7 mouse cellular contexts compared by ENCODE assay signal in the genomic region with DNA sequence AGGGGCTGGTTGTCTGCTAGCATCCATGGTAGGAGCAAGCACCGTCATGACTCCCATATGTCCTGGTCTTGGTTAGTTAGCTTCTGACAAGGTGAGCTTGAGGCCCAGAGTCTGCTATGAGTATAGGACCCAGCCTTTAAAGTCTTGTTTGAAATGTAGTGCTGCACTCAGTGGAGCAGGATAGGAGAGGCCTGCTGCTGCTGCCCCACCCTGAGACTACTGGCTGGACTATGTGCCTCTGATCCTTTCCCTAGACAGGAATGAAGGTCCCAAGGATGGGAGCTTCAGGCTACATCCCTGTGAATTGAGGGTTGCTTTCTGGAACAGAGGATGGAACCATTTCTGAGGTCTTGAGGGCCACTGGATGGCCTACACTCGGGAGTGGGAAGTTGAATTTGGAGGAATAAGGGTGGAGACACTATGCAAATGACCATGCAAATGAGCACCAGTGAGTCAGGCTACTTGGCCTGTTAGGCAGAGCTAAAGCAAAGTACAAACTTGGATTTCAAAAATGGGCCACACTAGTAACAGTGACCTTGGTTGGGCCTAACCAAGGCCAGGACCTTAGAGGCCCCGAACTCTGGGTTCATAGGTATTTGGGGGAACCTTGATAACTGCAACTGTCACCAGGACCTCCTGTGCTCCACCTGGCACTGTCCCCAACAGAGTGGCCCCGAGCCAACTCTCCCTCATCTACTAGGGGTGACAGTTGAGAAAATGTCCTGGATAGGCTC. TPM values are rescaled to one million over a fixed set of nuclear protein-coding genes. Genes with fewer than 3 reads are reported as not detected.
A peak's percentile ranks its signal among the peaks of the same experiment; 100 is the strongest.
DNase-seq lines count a peak whose midpoint lies in the region; ATAC-seq and TF ChIP-seq lines count a peak whose summit lies in the region.

No protein-coding gene starts in this region.

- no peak overlapping the region for H3K9ac ChIP-seq in embryonic facial prominence, embryonic 15.5 days
- H3K9ac ChIP-seq in limb, embryonic 11.5 days (ENCODE audit: low read length) = peak overlapping the region; percentile 12; the same call in 1 of the 2 replicates

- 55% methylated on average over 4 of the region's 4 CpGs for WGBS in embryonic facial prominence, embryonic 15.5 days
- WGBS in limb, embryonic 11.5 days = 72% methylated on average over 4 of the region's 4 CpGs

- H3K27ac ChIP-seq in embryonic facial prominence, embryonic 15.5 days (replicated peaks) = peak overlapping the region; percentile 74
- H3K27ac ChIP-seq in limb, embryonic 11.5 days (replicated peaks; ENCODE audit: low read depth, low read length) = no peak overlapping the region

- no peak for ATAC-seq in embryonic facial prominence, embryonic 15.5 days (ENCODE audit: insufficient number of reproducible peaks, low FRiP score, low TSS enrichment, low read depth)
- no peak for ATAC-seq in limb, embryonic 11.5 days (ENCODE audit: insufficient number of reproducible peaks, low FRiP score, low TSS enrichment, low read depth)

- DNase-seq in B cell, adult 2 months = peak; percentile 61 to 64
- DNase-seq in R1 (ENCODE audit: low read depth, low spot score) = peak; percentile 25
- peak; percentile 48 for DNase-seq in heart, postnatal 25 days (ENCODE audit: low spot score)
- no peak for DNase-seq in limb, embryonic 11.5 days (ENCODE audit: low spot score)
- no peak for DNase-seq in frontal cortex, postnatal 25 days (ENCODE audit: low spot score in 2 of 2)

- no peak overlapping the region for H3ac ChIP-seq in myocyte (ENCODE audit: control insufficient read depth, insufficient read length)

- no peak for TF ChIP-seq POLR2A in myocyte (IDR thresholded peaks at IDR 0.05; ENCODE audit: insufficient read length, low read depth)

- H3K27me3 ChIP-seq in embryonic facial prominence, embryonic 15.5 days = no peaks in the 10 kb centered on the region
- no peaks in the 10 kb centered on the region for H3K27me3 ChIP-seq in limb, embryonic 11.5 days (ENCODE audit: control insufficient read depth, insufficient read depth, low read length)
- H3K27me3 ChIP-seq in myocyte (ENCODE audit: control insufficient read depth, insufficient read depth, insufficient read length) = no peaks in the 10 kb centered on the region

- no peaks in the 10 kb centered on the region for H3K36me3 ChIP-seq in embryonic facial prominence, embryonic 15.5 days
- H3K36me3 ChIP-seq in limb, embryonic 11.5 days (ENCODE audit: control insufficient read depth, insufficient read depth, low read length) = no peaks in the 10 kb centered on the region
- H3K36me3 ChIP-seq in myocyte (ENCODE audit: control insufficient read depth, insufficient read depth) = no peaks in the 10 kb centered on the region

- no peak overlapping the region for H3K4me3 ChIP-seq in embryonic facial prominence, embryonic 15.5 days (replicated peaks)
- H3K4me3 ChIP-seq in limb, embryonic 11.5 days (ENCODE audit: low read depth, low read length) = no peak overlapping the region
- H3K4me3 ChIP-seq in myocyte = no peak overlapping the region

- peaks cover 100% of the 10 kb centered on the region for H3K79me2 ChIP-seq in myocyte (ENCODE audit: control insufficient read depth, insufficient read depth)

- intact Hi-C loops in heart, postnatal 25 days (cut with DNase I) = no loop called here

- peaks cover 84% of the 10 kb centered on the region for H3K4me1 ChIP-seq in embryonic facial prominence, embryonic 15.5 days
- peaks cover 59% of the 10 kb centered on the region for H3K4me1 ChIP-seq in limb, embryonic 11.5 days (ENCODE audit: control insufficient read depth, insufficient read depth, low read length)

- peak overlapping the region; percentile 30 for H3K4me2 ChIP-seq in embryonic facial prominence, embryonic 15.5 days (replicated peaks)
- H3K4me2 ChIP-seq in limb, embryonic 11.5 days (ENCODE audit: low read depth, severe bottlenecking) = peak overlapping the region; percentile 40; the same call in 1 of the 2 replicates
- H3K4me2 ChIP-seq in myocyte (ENCODE audit: low read depth) = peak overlapping the region; percentile 100

- H3K9me3 ChIP-seq in embryonic facial prominence, embryonic 15.5 days (replicated peaks) = no peaks in the 10 kb centered on the region
- H3K9me3 ChIP-seq in limb, embryonic 11.5 days (ENCODE audit: control insufficient read depth, low read length) = no peaks in the 10 kb centered on the region

TF ChIP-seq in myocyte, 11 proteins besides CTCF, POLR2A, EP300 and RAD21:
- TF ChIP-seq POLR2AphosphoS2 (IDR thresholded peaks at IDR 0.05; ENCODE audit: insufficient read length, low read depth) (peak; percentile 34), MYOG (IDR thresholded peaks at IDR 0.05; ENCODE audit: control insufficient read depth in 1 of 3, insufficient read depth in 1 of 3, insufficient read length in 2 of 3, low read depth in 2 of 3) (peak in 1 of 3 experiments; percentile 19), USF1 (IDR thresholded peaks at IDR 0.05; ENCODE audit: low read depth) (no peak)

RNA-seq across cellular contexts. Expression of gene Mef2d, which starts 6.8 kb away (rescaled TPM):
- polyA plus RNA-seq in embryonic facial prominence, embryonic 15.5 days (2015; fragmentation: Nextera tagmentation; extraction: Ambion mirVana) = 31.0 and 31.1 TPM in 2 replicates
- 100 to 1,000 TPM; 111 to 122 TPM for total RNA-seq in heart, postnatal 25 days (2021)
- polyA plus RNA-seq in limb, embryonic 11.5 days (2014; fragmentation: Nextera tagmentation; extraction: Ambion mirVana) = 12.6 and 14.3 TPM in 2 replicates
- 121 TPM for polyA plus RNA-seq in myocyte (2012; fragmentation: generic; extraction: Trizol)

Comparison
In these comparisons a context has a peak if more than half of its experiments do, and no peak if none do; other contexts are left out.
1. DNase-seq: peak in B cell, adult 2 months (2 of 2), R1 (single experiment) and heart, postnatal 25 days (single experiment); none in limb, embryonic 11.5 days (single experiment) and frontal cortex, postnatal 25 days (0 of 2).
2. H3K4me2 ChIP-seq: peak in every context shown above with its lines; median percentile 100 in myocyte; 40 in limb, embryonic 11.5 days; 30 in embryonic facial prominence, embryonic 15.5 days.